Mouse (Mus musculus): ENCODE measurements around the gene Rgl1.

The Rgl1 gene

DNA sequence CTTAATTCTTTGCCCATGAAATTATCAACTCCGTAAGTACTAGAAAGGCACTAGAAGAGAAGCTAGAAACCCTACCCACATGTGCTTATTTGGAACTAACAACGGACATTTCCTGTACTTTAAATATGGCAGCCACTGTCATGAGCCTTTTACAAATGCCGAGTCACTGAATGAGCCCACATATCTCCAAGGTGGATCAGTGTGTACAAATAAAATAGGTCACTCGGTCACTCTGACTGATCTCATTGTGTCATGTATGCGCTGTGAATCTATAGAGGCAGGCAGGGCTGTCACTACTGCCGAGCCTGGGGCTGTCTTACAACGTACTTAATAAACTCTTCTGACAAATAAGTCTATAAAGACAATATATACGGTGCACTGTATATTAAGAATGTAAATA lies 181.2 kb downstream of the Rgl1 start:
- DNase-seq (ENCODE audit: low spot score): no peak

DNA sequence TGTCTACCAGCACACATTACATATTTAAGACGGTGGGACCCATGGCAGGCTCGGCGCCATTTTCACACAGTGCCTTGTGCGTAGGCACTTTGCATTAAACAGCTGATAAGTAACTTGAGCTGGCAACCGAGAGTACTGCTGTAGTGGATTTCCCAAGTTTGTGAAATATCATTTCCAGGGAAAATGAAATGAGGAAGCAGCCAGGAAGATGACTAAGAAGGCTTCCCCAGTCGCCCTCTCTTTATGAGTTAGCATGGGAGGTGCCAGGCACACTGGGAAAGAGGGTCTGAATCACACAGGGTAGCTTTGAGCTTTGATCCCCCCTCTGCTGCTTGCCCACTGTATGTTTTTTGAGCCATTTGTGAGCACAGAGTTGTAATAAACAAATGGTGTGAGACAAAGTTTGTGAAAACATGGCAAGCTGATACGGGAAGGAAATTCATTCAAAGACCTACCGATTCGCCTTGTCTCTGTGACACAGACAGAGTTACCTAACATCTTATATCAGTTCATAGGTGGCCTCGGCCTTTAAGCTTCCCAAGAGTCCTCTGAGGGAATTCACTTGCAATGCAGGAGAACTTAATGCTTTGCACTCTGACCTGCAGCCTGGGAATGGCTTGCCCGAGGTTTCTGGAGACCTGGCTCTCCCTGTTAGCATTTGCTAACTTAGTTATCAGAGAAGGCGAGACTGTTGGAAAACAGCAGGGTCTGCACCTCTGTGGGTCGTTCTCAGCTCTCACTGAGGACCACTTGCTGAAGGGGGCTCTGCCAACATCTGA lies 184.8 kb downstream of the Rgl1 start:
- no peak for DNase-seq (ENCODE audit: low spot score)

DNA sequence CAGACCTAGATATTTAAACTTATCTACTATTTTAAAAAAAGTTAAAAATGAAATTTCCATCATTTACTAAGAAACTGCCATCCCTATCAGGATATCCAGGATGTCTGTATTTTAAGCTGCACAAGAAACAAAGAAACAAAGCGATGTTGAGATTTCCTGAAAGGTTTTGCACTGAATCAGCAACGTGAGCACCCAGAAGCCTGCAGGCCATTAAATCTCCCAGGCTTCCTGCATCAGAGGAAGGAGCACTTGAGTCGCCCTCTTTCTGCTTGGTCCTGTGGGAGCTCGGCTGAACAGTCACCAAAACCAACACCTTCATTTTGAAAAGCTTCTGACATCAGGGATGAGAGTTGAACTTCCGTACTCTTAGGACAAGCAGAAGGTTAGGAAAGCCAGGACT lies 187.2 kb downstream of the Rgl1 start:
- DNase-seq (ENCODE audit: low spot score): no peak

DNA sequence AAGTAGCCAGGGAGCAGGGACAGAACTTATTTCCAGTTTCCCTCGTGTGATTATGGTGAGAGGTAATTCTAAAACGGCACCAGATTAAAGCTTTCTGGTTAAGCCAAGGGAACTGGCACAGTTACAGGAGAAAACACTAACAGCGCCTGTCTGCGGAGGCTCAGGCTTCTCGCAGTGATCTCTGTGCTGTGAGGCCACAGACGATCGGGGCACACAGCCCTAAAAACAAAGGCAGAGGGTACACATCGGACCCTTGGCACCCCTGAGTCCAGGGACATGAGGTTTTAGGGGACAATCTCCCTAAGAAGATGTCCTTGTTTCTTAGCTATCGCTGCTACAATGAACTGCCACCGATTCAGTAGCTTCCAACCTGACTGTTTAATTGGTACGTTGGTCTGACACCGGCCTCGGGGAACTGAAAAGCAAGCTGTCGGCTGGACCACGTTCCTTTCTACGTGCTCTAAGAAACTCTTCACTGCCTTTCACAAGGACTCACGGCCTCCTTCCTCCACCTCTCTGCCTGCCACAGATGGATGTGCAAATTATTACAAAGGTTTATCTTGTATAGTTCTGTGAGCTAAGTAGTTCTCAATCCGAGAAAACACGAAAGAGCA lies 187.9 kb downstream of the Rgl1 start:
- no peak for DNase-seq (ENCODE audit: low spot score)

DNA sequence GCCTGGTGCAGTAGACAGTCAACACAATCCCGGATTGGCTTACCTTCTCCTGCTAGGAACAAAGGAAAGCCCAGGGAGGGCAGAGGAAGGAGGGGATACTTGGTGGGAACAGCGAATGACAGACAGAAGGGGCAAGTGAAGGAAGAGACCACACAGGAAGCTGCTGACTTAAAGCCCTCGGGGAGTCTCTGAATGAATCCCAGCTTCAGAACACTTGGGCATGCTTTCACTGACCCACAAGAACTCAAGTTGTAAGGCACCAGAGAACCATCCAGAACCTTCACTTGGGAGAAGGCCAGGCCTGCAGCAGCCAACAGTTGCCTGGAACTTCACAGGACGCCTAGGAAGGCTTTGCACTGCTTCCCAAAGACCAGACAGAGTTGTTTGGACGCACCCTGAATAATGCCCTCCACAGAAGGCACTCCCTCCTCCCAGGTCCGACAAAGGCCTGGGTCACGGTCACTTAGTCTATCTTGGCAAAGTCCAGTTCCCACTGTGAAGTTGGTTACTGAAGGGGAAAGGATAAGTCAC lies 189.5 kb downstream of the Rgl1 start:
- no peak for DNase-seq (ENCODE audit: low spot score)

DNA sequence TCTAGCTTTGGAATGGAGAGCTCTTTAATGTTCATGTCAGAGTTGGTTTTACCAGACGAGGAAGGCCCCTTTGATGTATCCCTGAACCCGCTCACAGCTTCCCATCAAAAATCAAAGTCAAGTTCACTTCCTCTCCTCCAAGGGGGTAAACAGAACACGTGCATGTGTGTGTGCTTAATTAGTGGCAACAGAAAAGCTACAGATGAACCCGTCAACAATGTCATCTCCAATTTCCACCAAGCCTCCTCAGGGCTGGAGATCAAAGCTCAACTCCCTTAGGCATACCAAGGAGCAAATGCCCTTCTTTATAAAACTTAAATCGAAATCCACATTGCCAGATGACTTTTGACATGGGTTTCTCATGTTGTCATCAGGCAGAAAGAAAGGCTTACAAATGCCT lies 191.1 kb downstream of the Rgl1 start:
- no peak for DNase-seq (ENCODE audit: low spot score)

DNA sequence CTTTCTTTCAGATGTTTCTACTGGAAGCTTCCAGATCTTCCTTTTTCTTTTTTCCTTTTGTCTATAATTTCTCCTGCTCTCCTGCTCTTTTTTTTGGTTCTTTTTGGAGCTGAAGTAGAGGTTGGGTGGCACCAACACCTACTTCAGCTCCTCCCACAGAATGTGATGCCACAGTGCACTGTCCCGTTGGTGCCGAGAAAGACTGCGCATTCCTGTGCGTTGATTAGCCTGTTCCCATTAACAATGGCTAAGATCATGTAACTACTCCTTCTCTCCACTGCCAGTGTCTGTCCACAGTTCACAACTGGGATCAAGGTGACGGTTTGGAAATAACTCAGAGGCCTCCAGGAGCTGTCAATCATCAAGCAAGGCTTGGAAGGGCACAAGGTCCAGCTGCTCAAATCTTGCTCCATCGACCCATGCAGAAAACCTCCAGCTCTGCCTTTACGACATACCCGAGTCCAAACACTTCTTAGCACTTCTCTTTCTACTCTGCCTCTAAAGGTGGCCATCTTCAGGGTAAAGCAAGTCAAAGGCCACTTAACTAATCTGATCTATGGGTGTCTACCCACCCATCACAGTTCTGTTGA lies 192.6 kb downstream of the Rgl1 start:
- no peak for DNase-seq (ENCODE audit: low spot score)

DNA sequence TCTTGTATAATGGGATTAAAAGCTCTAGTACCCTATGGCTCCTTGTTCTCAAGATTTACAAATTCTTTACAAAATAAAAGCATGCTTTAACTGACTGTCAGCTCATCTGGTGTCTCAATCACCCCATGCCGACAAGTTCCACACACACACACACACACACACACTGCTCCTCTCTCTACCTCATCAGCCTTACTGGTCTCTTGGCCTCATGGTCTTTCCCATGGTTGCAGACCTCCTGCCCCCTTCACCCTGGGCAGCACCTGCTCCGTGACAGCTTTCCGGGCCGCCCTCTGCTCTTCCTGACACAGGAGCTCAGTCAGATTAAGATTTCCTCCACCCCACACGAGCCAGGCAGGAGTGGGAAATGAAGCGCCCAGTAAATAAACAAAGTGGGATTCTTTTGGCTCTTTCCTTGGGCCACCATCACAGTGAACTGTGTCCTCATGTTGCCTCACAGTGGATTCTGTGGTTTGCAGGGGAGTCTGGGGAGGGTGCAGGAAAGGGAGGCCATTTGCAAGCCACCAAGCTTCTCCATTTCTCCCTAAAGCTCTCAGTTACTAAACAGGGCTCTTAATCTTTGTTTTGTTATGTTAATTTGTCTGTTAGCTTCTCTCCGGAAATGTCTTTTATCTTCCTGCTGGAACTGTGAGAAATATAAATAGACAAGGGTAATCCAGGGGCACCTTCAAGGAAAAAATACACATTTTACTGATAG lies 193.2 kb downstream of the Rgl1 start:
- DNase-seq (ENCODE audit: low spot score): no peak

DNA sequence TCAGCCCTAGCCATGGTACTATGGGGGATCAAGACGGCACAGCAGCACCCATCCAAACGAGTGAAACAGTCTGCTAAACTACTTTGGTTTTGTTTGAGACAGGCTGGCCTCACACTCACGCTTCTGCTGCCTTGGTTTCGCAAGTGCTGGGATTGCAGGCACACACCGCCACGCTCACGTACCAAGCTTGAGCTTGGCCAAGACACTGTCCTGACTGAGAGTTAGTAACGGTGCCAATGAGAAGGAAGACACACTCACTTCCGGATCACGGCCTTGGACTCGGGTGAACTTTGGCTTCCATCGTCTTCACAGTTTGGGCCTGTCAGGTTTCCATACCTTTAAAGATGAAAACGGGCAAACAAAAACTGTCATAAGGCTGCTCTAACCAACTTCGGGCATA lies 194.8 kb downstream of the Rgl1 start:
- no peak for DNase-seq (ENCODE audit: low spot score)

DNA sequence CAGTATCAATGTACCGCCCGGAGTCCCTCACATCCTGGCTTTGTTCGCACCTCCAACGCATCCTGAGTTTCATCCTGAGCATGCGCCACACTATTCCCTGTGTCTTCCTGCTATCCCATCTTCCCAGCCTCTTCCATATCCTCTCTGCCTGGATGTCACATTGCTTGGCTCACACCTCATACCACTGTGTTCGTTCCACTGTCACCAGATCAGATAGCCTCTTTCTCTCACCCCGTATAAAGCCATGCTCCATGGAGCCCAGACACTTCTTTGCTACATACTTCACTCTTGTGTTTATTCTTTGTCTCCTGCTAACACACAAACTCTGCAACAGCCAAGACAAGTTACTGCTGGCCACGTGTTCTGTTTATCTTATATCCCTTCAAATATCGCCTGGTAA lies 195.5 kb downstream of the Rgl1 start:
- DNase-seq (ENCODE audit: low spot score): no peak

DNA sequence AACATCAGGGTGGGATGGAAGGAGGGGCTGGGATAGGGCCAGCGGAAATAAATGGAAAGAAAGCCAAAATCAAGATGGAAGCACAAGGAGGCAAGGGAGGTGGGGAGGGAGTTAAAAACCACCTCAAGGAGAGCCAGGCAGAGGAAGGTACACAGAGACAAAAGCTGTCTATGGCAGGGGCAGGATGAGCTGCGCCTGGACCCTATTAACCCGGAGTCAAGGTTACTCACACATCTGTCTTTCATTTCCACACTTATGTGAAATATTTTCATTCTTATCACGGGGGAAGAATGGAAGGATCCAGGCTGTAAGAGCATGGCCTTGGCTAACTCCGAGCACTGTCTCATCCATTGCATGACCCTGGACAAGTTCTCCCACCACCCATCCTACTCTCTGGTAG lies 202.9 kb downstream of the Rgl1 start:
- no peak for DNase-seq (ENCODE audit: low spot score)

DNA sequence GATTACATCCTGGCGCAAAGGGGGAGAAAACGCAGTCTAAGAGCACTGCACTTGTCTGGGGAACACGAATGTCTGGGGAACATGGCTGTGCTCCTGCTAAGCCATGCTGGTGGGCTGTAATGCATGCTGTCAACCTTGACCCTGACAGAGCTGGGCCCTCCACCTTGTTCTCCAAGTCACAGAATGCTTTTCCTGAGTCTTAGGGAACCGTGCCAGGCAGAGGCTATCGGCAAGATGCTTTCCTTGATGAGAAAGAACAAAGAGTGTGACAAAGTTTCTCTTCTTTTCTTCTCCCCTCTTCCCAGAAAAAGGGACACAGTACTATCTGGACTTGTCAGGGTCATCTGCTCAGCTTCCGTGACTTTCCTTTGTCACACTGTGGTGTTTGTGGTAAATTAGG lies 203.3 kb downstream of the Rgl1 start:
- no peak for DNase-seq (ENCODE audit: low spot score)

DNA sequence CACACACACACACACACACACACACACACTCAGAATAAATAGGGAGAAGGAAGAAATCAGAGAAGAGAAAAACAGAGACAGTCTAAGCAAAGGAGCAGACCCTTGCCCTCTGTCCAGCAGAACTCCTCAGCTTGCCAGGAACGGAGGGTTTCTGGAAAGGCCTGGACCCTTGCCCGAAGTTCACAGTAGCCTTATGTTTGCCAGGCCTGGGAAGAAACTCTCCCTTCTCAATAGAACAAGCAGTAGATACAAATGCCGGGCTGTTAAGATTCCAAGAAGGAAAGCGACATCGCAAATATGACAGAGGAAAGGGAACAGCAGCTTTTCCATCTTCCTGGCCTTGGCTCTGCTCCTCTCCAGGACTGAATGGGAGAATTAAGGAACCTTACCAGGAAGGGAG lies 205.7 kb downstream of the Rgl1 start:
- DNase-seq (ENCODE audit: low spot score): no peak

DNA sequence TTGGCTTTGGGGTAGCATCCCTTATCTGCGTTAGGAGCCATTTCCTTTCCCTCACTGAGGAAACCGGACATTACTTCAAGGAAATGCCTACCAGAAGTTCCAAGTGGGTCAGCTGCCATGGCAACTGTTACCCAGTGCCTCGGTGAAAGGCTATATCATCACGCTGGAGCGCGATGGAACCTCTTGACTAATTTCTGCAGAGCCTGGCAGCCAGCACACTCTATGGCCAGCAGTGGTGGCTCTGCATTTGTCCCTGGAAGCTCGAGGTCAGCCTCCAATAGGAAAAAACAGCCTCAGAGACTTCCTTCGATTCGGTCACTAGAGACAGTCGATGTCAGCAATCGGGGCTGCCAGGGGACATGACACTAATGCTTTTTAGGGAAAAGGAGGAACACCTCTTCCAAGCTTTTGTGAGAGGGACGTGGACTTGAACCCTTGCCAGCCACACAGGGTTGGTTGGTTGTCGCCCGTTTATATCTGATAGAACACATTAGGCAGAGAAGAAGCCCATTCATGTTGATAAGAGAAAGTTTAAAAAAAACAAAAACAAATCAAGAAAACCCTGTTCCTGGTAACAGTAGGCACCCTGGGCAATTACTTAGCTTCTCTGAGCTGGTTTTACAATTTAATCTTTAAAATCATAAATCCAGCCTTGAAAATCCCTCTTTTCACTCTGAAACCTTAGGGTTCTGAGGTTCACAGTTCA lies 209.4 kb downstream of the Rgl1 start:
- no peak for DNase-seq (ENCODE audit: low spot score)

DNA sequence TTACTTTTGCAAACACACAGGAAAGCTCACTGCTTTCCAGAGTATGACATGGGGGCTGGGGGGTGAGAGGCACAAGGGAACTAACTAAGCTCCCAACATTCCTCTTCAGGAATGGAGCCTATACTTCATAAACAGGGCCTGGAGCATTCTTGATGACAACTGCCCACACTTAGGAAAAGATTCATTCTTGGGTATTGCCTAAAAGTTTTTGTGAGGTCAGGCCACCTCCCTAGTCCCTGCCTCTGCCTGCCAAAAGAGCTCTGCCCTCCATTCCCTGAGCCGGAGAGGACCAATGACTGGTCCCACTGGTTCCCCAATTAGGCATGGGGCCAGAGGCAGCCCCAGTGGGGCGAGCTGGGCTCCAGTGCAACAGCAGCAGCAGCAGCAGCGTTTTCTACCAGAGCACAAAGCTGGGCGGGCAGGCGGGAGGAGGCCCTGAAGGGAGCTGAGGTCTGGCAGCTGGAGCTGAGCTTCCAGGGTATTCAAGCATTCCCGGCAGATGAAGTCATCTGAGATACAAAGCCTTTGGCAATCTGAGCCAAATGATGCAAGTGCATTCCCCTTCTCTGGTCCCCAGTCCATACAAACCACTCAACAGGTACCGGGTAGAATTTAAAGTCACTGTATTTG lies 210.1 kb downstream of the Rgl1 start:
- no peak for DNase-seq (ENCODE audit: low spot score)

DNA sequence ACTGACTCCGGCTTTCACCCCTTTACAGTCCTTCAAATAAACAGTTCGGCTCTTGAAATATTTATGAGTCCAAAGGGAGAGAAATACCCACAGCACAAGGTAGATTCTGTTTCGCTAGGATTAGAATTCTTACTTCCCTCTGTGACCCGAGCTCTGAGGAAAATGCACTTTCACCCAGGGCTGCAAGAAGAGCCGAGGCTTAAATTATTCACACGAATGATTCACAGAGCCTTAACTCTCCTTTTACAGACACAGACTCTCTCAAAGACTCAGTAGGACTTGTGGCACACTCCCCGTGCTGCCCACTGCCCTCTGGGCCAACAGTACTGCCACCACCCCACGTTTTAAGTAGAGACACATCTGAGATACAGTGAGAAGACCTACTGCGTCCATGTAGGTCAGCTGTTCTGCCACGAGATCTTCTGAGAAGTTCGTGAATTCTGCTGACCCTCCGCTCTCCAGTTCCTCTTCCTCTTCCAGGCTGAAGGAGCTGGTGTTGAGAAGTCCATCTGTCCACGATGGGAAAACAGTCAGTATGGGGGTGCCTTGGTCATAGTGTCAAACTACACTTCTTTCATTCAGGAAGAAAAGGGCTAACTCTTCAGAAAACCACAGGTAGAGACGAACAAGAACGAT lies 212.1 kb downstream of the Rgl1 start:
- DNase-seq (ENCODE audit: low spot score): no peak

DNA sequence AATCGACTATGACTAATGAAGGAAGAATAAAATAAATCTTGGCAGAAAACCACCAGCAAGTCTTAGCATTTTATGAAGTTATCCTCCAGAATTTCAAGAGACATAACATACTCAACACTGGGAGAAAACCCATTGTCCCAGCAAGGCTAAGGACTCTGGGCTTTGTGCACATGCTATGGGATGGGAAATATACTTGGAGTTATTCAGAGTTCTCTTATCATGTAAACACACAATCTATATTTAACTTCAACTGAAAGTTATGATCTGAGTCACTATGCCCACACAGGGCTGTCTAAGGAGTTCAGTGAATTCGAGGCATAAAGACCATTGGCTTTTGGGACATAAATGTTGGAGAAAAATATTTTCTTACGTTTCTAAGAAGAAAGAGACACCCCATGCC lies 215.2 kb downstream of the Rgl1 start:
- no peak for DNase-seq (ENCODE audit: low spot score)

DNA sequence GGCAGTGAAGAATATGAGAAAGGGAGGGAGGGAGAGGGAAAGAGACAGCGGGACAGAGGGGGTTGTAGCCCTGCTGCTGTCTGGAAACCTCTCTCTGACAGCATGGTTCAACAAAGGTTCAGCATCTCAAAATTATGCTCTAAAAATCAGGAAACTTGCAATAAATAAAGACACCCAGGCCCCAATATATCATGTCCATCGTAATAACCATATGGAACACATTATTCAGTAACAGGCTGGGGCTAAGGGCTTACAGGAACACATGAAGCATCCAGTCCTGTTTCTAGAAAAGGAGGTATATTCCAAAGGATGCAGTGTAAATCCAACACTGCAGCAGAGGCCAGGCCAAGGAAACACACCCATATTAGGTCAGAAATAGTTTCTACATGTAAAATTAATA lies 215.6 kb downstream of the Rgl1 start:
- no peak for DNase-seq (ENCODE audit: low spot score)

DNA sequence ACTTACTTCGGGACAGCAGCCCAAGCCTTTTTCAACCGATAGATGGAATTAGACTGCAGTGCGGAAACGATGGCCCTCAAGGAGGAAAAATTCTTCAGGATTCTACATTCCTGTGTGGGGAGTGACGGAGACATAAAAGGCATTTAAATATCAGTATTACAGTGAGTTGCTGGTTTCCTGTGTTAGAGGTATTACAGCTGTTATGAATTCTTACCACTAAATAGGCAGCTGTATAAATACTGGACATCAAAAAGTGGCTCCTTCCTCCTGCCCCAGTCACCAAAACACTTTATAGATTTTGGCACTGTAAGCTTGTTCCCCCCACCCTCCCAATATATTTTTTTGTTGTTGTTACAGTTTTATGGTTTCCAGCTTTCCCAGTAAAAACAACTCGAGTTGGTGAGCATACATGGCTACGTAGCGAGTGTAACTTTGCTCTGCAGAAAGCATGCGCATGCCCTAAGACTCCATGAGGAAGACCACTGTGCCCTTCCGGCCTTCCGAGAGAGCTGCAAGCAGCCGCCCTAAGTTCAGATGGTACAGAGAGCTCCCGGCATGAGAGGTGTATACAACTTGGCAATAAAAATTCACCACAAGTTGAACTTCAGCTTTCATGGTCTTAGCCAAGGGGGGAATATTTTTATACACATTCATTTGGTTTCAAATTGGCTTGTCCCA lies 217.0 kb downstream of the Rgl1 start:
- DNase-seq (ENCODE audit: low spot score): no peak

DNA sequence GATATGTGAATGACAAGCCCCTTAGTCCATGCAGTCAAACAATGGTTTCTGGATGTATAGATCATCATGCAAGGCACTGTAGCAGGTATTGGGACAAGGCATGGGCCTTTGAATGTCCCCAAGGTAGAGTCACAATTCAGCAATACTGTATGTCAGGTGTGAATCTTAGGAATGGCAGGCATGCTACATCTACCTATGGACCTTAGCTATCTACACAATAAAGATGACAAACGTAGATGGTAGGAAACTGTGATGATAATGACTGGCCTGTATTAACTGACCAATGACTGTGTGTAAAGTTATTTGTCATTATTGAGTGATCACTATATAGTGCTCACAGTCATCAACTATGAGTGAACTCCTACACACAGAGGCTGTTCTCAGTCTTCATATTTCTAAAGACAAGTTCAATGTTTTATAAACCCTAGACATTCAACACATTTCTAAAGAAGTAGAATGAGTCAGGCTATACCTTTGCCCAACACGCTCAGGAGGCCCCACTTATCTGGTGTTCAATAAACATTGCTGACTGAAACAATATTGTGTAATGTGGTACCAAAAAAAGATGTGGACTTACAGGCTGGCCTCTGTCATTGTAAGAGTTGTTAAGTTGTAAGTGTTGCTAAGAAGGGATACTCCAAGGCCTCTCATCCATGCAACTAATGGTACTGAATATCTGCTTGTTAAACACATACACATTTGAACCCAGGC lies 222.5 kb downstream of the Rgl1 start:
- DNase-seq (ENCODE audit: low spot score): no peak
